Mouse (Mus musculus) adrenal gland, postnatal 14 days (tissue): ENCODE results near the gene Hba-a1. TPM values are rescaled to one million over a fixed set of nuclear protein-coding genes. Genes with fewer than 3 reads are reported as not detected.

Experiments
- total RNA-seq: library from RNA; stranded (reverse); gene quantifications from 2 replicates; pipeline ENCODE4 v1.2.3, GENCODE M21; 2021

Gene Hba-a1
- total RNA-seq, 1 experiment from 2014 or later = 9,215 TPM

Other genes starting within 250 kb of the Hba-a1 start
- gene Il9r, start 83.2 kb upstream of the Hba-a1 start, total RNA-seq = 0.41 and 0.53 TPM in 2 replicates
- gene Snrnp25, start 78.1 kb upstream of the Hba-a1 start, total RNA-seq = 19.7 and 20.8 TPM in 2 replicates
- gene Rhbdf1, start 61.2 kb upstream of the Hba-a1 start, total RNA-seq = 22.4 and 24.3 TPM in 2 replicates
- gene Mpg, start 57.0 kb upstream of the Hba-a1 start, total RNA-seq = 15.3 and 21.3 TPM in 2 replicates
- 45.3 and 54.8 TPM in 2 replicates for gene Nprl3, start 15.8 kb upstream of the Hba-a1 start, total RNA-seq
- gene Hba-x, start 7.1 kb upstream of the Hba-a1 start, total RNA-seq = not detected in 2 replicates
- gene Hbq1b, start 3.5 kb downstream of the Hba-a1 start, total RNA-seq = 2.8 and 3.2 TPM in 2 replicates
- gene Hba-a2, start 13.0 kb downstream of the Hba-a1 start, total RNA-seq = 8,335 and 10,867 TPM in 2 replicates
- gene Hbq1a, start 16.6 kb downstream of the Hba-a1 start, total RNA-seq = 1.0 TPM in 1 of 2 replicates, not detected in the other
- gene Sh3pxd2b, start 64.3 kb downstream of the Hba-a1 start, total RNA-seq = 8.9 and 11.1 TPM in 2 replicates
- 17.3 and 17.4 TPM in 2 replicates for gene Ubtd2, start 171.9 kb downstream of the Hba-a1 start, total RNA-seq
- gene Efcab9, start 248.6 kb downstream of the Hba-a1 start, total RNA-seq = 1.7 TPM in 1 of 2 replicates, not detected in the other
- gene Stk10, start 249.8 kb downstream of the Hba-a1 start, total RNA-seq = 14.5 and 23.9 TPM in 2 replicates